Mouse (Mus musculus) layer of hippocampus, adult 18-20 months (tissue): Measurements from ENCODE around the gene Ager. TPM values are rescaled to one million over a fixed set of nuclear protein-coding genes. Genes with fewer than 3 reads are reported as not detected.

Source experiments
- total RNA-seq, 2 experiments: library from RNA; stranded (reverse); gene quantifications; 2 replicates each; pipeline ENCODE4 v1.2.3; 2021

The Ager gene
- total RNA-seq, 2 experiments from 2014 or later = 0.61 to 0.67 TPM

Other genes starting within 250 kb of the Ager start
- gene Btnl2, start 243.0 kb upstream of the Ager start, total RNA-seq = under 1 TPM; 0.28 to 0.87 TPM
- not detected for gene Btnl1, start 220.7 kb upstream of the Ager start, total RNA-seq
- gene BC051142, start 199.0 kb upstream of the Ager start, total RNA-seq = 1 to 10 TPM; 2.1 to 4.5 TPM
- not detected for gene Btnl4, start 120.5 kb upstream of the Ager start, total RNA-seq
- gene Btnl6, start 80.5 kb upstream of the Ager start, total RNA-seq = not detected
- gene Notch4, start 33.6 kb upstream of the Ager start, total RNA-seq = 1 to 10 TPM; 9.0 TPM
- gene Gpsm3, start 8.1 kb upstream of the Ager start, total RNA-seq = 1 to 10 TPM; 1.8 to 2.2 TPM
- gene Pbx2, start 6.6 kb upstream of the Ager start, total RNA-seq = 10 to 100 TPM; 67.3 to 69.1 TPM
- gene Rnf5, start 5.8 kb downstream of the Ager start, total RNA-seq = 10 to 100 TPM; 81.8 to 81.9 TPM
- 100 to 1,000 TPM; 162 to 175 TPM for gene Agpat1, start 6.4 kb downstream of the Ager start, total RNA-seq
- 1 to 10 TPM; 2.0 to 2.4 TPM for gene Egfl8, start 18.1 kb downstream of the Ager start, total RNA-seq
- 10 to 100 TPM; 47.9 to 49.3 TPM for gene Ppt2, start 30.6 kb downstream of the Ager start, total RNA-seq
- 100 to 1,000 TPM; 265 to 276 TPM for gene Prrt1, start 31.7 kb downstream of the Ager start, total RNA-seq
- 10 to 100 TPM; 16.6 to 18.0 TPM for gene Fkbpl, start 46.9 kb downstream of the Ager start, total RNA-seq
- gene Atf6b, start 49.3 kb downstream of the Ager start, total RNA-seq = 10 to 100 TPM; 83.4 to 95.0 TPM
- gene Tnxb, start 72.7 kb downstream of the Ager start, total RNA-seq = 10 to 100 TPM; 12.1 to 12.3 TPM
- gene C4b, start 146.0 kb downstream of the Ager start, total RNA-seq = 10 to 100 TPM; 71.3 to 73.0 TPM
- under 1 TPM in 1 of 2 experiments, not detected in 1; 0.30 TPM for gene Cyp21a1, start 206.7 kb downstream of the Ager start, total RNA-seq
- gene Stk19, start 239.1 kb downstream of the Ager start, total RNA-seq = 10 to 100 TPM; 50.8 to 53.8 TPM
- gene Dxo, start 239.2 kb downstream of the Ager start, total RNA-seq = 10 to 100 TPM; 36.6 to 40.8 TPM